Mouse (Mus musculus) layer of hippocampus, adult 18-20 months (tissue): ENCODE measurements around the gene Neurl2. TPM values are rescaled to one million over a fixed set of nuclear protein-coding genes. Genes with fewer than 3 reads are reported as not detected.
"Not testable (repeated sequence)": the region's sequence is repeated elsewhere in the genome, so short reads cannot be mapped to it uniquely, and the experiment has no call there.

Experiments
- DNase-seq, 2 experiments: peaks; one replicate each; pipeline ENCODE4 v3.0.0; 2022; ENCODE audit warnings: low spot score in 2 of 2
- total RNA-seq, 2 experiments: library from RNA; stranded (reverse); gene quantifications; 2 replicates each; pipeline ENCODE4 v1.2.3; 2021

Gene Neurl2
- total RNA-seq, 2 experiments from 2014 or later = 2.5 to 3.0 TPM

DNA sequence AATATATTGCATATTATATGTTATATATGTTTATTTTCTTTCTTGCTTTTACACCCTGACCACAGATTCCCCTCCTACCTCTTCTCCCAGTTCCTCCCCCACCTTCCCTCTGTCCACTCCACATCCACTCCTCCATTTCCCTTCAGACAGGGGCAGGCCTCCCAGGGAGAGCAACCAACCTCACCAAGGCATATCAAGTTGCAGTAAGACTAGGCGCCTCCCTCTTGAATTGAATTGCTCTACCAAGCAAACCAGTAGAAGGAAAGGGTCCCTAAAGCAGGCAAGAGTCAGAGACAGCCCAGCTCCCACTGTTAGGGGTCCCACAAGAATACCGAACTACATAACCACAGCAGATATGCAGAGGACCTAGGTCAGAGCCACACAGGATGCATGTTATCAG is 25.9 kb upstream of the Neurl2 start:
- DNase-seq = no peak

DNA sequence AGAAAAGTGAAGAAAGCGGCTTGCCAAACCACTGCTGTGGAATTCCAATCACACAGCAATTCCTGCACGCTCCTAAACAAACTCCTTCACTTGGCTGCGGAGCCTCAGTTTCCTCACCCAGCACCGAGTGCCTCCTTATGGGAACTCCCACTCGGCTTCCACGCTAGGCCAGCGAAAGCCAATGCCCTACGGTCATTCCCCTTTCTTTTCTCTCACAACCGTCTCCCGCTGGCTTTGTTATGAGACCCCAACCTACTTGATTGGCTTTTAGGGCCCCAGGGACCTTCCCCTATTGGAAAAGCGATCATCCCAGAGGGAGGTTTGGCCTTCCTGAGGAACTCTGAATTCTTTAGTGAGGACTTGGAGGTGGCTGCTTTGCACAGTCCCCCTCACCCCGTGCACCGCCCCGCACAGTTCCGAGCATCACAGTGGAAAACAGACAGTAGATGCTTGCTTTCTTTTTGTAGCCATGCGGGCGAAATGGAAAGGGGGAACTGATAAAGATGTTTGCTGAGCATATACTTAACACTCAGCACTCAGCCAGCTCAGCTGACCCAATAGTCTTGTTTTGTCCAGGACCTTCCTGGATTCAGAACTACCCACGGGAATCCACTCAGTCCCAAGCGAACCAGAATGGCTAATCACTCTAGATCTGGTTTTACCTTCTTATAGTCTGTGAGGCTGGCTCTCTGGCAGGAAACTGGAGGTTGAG is 24.7 kb upstream of the Neurl2 start:
- no peak for DNase-seq

DNA sequence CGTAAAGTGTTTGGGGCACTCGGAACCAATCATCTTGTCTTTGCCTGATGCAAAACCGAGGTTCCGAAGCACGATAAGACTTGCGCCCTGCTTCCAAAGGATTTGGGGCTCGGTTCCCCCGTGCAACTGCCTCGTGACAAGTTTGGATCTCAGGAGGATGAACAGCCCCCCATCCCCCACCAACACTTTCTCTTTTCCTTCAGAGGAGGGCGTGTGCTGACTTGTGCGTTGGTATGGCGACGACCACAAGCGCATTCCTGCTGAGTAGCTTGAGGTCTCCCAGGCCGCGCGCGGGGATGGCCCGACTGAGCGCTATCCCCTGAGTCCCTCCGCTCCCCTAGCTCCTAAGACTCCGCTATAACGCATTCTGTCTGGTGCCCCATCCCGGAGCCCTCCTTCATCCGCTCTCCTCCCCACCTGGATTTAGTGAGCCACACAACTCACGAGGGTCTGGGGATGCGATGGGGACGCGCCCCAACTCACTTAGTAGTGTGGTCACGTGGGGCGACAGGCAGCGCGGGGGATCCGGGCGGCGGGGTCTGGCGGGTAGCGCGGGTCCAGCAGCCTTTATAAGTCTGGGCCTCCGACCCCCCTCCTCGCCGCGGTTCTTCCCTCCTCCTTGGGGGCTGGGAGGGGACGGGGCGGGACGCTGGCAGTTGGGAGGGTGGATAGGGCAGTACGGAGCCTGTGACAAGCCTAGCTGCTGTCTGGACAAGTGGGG is 24.0 kb upstream of the Neurl2 start, which contains the start of gene Pltp:
Gene Pltp, minus strand, starts transcription at position 611 of the 721 bp plus-strand sequence.
- DNase-seq = no peak

DNA sequence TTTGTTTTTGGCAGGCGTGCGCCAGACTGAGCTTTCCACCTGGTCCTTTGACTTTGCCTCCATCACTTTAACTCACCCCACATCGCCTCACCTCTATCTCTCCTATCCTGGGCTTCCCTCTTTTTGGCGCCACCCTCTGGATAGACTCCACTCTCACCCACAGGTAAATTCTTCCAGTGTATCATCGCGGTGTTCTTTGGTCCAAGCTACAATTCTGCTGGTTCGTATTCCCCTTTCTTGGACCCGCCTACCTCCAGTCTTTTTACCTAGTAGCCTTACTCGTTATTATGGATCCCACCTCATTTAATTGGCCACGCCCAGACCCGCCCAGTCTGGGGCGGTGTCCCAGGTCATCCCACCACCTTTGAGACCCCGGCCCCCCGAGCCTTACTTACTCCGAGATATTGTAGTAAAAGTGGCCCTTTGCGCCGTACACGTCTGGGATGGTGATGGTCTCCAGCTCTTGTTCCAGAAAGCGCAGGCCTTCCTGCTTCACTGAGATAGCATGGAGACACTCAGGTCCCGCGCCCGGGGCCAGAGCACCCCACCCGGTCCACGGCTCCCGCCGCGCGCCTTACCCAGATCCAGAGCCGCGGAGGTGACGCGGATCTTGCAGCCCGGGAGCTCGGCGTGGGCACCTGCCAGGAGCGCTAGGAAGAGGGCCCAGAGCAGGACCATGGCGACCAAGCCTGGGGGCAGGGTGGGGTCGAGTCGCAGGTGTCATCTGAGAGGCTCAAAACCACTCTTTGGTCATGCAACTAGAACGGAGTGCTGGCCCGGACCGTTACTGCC is 23.2 kb upstream of the Neurl2 start:
- no peak for DNase-seq

DNA sequence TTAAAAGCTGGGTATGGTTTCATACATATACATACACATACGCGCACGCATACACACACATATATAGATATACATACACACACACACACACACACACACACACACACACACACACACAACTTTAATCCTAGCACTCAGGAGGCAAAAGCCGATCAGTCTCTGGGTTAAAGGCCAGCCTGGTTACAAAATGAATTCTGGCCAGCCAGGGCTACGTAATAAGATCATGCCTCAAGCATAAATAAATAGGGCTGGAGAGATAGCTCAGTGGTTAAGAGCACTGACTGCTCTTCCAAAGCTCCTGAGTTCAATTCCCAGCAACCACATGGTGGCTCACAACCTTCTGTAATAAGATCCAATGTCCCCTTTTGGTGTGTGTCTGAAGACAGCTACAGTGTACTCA is 22.3 kb upstream of the Neurl2 start:
- DNase-seq = not testable (repeated sequence)

DNA sequence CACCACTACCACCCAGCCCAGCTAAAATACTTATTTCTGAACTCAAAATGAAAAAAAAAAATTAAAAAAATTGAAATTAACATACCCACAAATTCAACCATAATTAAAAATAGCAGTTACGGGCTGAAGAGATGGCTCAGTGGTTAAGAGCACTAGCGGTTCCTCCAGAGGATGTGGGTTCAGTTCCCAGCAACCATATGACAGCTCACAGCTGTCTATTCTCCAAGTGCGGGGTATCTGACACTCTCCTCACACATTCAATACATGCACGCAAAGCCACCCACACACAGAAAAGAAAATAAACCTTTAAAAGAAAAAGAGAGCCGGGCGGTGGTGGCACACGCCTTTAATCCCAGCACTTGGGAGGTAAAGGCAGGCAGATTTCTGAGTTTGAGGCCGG is 16.8 kb upstream of the Neurl2 start:
- no peak for DNase-seq

DNA sequence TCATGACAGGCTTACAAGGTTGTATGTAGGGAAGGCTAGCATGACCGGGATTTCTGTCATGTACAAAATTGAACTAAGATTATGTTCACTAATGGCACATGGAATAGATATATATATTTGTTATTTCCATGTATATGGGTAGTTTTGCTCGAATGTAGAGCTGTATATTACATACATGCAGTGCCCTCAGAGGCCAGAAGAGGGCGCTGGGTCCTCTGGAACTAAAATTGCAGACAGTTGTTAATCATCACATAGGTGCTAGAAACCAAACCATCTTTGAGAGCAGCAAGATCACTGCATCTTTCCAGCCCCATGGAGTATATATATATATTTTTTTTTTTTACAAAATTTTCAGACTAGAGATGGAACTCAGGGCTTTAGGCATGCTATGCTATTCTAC is 12.5 kb upstream of the Neurl2 start:
- DNase-seq = no peak

DNA sequence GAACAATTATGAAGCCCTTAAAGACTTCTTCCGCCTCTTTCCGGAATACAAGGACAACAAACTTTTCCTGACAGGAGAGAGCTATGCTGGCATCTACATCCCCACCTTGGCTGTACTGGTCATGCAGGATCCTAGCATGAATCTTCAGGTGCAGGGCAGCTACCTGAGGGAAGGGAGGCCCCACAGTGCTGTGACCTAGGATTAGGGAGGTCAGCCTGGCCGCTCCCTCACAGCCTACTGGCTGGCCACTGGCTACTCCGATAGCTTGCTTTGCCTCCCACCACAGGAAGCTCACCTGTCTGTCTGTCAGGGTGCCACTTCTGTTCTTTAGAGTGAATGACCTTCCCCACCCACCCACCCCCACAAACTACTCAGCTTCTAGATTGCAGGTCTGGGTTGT is 1.9 kb upstream of the Neurl2 start:
- DNase-seq = no peak

DNA sequence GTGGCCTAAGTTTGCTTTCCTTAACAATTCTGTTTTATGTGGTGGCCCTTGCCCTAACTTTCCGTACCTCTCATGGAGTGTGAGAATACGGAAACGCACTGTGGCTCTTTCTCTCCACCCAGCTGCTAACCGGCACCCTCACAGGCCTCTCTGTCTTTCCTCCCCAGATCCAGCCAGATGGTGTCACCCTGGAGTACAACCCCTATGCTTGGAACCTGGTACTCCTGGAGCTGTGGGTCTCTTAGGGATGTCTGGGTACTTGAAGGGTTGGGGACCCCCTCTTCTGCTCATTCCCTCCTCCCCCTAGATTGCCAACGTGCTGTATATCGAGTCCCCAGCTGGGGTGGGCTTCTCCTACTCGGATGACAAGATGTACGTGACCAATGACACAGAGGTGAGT is 1.3 kb upstream of the Neurl2 start:
- DNase-seq = no peak

DNA sequence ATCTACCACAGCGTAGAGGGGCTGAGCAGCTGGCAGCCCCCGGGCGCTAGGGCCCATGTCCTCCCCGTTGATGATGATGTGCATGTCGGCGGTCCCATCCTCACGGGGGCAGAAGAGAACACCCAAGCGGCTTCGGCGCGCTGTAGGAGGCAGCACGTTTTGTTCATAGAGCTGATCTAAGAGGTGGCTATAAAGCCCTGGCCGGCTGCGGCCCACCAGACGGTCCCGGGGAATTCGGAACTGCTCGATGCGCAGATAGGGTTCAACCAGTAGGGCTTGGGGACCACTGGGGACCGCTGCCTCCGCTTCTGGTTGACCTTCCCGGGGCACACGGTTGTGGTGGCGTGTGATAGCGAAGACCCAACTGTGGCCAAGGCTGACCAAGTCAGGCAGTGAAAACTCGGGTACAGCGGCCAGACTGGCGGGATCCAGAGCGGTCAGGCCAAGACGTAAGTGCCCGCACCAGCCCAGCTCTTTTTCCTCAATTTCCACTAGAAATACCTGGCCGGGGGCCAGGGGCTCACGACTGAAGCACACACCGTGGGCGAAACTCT is 431 bp downstream of the Neurl2 start, which contains the start of gene Ctsa:
Gene Ctsa, plus strand, starts transcription at position 126 of the 554 bp plus-strand sequence.
- DNase-seq = peak; percentile 69 to 84

DNA sequence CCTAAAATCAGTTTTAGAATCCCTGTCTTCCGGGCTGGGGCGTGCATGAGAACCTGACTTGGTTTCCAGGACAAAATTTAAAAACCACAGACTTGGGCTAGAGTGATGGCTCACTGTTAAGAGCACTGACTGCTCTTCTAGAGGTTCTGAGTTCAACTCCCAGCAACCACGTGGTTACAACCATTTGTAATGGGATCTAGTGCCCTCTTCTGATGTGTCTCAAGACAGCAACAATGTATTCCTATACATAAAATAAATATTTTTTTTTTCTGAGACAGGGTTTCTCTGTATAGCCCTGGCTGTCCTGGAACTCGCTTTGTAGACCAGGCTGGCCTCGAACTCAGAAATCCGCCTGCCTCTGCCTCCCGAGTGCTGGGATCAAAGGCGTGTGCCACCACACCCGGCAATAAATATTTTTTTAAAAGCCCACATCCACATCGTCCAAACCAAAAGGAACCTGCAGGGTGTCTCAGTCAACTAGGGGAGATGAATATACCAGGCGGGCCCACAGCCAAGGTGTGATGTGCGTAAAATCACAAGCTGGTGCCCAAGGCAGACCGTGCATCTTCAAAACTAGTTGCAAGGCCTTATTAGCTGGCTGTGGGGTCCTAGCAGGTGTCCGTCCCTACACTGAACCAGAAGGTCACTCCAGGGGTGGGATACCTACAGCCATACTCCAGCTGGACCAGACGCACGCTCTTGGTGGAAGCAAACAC is 1.1 kb downstream of the Neurl2 start:
- no peak for DNase-seq

DNA sequence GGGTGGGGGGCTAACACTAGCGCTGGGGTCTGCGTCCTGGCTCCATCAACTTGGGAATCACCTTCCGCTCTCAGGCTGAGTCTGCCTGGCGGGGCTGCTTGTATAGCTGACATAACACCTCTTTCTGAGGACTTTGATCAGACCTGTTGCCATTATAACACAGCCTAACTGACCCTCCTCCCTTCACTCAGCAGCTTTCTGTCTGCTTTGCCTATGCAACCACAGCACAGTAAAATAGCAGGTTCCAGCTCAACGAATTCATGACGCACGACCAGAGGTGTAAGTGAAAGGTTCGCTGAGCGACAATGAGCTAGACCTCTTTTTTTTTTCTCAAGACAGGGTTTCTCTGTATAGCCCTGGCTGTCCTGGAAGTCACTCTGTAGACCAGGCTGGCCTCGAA is 2.2 kb downstream of the Neurl2 start:
- DNase-seq = no peak

DNA sequence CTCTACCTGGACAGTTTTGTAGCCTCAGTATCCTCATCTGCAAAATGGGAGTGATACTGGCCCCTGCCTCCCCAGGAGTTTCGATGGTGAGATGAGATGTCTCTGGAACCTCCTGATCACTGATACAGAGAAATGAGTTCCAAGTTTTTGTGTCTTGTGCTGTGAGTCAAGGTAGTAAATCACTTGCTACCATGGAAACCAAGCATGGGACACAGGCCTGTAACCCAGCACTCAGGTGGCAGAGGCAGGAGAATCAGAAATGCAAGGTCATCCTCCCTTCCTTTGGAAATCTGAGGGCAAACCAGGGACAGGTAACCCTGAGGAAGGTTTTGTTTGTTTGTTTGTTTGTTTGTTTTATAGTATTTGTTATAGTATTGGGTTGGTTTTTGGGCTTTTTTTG is 4.2 kb downstream of the Neurl2 start:
- DNase-seq = no peak

DNA sequence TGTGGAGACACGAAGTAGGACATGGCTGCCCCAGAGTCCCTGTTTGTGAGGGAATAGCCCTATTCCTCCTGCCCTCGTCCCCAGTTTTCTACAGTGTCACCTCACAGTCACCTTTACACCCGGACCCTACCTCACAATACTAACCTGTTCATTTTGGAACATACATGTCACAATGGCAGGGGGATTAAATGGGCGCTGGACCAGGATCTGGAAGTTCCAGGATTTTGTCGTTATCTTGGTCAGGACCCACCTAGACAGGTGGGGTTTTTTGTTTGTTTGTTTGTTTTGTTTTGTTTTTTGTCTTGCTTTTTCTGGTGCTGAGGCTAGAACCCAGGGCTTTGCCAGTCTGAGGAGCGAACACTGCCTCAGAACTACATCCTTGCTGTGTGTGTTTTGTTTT is 4.8 kb downstream of the Neurl2 start, which contains the start of gene Spata25:
Gene Spata25, minus strand, starts transcription at position 101 of the 400 bp plus-strand sequence.
- no peak for DNase-seq

DNA sequence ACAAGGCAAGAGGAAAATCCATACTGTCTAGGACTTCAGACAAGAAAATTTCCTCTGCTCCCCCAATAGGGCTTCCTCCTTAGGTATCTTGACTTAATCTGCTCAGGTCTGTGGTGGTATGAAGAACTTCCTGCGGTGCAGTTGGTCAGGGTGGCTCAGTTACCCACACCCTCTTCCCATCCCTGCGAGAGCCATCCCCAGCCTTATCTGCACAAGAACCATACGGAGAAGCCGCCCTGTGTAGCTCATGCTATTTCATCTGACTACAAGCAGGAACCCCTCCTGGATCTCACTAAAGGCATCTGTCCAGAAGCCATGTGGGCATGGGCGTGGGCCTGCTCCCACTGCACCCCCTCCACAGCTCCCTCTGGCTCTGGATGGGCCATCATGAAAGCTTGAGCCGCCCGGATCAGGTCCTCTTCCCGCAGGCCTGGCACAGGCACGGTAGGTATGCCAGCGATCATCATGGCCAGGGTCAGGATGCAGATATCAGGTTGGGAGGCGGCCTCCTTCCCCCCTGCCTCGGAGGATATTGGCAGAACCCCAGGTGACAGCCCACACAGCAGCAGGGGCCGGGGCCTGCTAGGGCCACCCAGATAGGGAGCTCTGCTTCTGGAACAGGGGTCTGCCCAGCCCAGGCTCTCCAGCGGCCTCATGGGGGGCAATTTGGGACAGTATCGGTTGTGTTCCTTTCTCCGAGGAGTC is 6.0 kb downstream of the Neurl2 start:
- DNase-seq = no peak

DNA sequence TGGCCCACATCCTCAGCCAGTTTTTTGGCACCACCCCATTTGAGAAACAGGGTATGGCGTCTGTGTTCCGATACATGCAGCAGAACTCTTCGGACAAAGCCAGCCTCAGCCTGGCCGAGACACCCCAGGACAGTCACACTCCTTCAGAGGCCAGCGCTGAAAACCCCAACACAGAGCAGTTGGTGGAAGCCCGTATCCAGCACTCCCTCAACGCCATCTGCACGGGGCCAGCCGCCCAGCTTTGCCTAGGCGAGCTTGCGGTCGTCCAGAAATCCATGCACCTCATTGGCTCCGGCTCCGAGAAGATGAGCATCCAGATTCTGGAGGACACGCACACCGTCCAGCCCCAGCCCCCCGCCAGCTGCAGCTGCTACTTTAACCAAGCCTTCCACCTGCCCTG is 7.7 kb downstream of the Neurl2 start:
- no peak for DNase-seq

DNA sequence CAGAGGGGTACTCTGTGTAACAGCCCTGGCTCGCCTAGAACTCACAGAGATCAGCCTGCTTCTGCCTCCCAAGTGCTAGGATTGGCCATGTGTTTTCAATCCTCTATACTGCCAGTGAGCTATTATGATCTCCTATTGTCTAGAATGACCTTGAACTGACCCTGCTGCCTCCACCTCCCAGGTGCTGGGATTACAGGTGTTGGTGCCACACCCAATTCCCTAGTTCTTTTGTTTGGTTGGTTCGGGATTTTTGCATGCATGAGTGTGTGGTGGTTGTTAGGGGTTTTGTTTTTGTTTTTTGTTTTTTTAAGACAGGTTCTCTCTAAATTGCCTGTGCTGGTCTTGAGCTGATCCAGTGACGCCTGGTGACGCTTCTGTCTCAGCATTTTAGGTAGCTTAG is 9.3 kb downstream of the Neurl2 start:
- DNase-seq = no peak

DNA sequence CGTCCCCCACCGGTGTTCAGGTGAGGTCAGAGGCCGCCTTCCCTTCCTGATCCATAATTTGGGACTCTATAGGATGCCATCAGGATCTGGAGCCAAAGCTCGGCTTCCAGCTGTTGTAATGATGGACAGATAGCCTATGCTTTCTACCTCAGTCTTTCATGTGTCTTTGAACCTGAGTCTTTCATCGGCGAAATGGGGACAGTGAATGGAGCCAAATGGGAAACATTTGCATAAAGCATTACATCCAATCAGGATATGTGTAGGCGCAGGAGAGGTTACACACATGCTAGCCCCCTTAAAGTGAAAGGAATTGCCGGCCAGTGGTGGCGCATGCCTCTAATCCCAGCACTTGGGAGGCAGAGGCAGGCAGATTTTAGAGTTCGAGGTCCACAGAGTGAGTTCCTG is 10.1 kb downstream of the Neurl2 start:
- DNase-seq = no peak

DNA sequence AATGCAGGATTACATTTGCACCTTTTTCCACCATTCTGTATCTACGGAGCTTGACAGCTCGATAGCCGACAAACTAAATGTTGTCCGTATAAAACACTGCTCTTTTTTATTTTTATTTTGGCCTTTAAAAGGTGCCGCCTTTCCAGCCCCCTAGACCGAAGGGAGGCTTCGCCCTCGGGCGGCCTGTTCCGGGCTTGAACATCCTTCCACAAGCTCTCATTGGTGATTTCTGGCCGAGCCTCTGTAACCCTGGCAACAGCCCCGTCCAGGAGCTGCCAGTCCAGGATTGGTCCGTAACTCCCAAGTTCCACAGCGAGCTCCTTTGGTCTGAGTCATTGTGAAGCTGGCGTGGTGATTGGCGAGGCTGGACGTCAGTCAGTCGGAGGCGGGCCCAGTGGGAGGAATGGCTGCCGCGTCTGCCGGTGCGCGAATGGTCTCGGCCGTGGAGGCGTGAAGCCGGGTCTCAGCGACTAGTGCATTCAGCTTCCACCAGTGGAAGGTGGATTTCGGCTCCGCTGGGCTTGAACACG is 10.6 kb downstream of the Neurl2 start, which contains the start of gene Zswim1:
Gene Zswim1, plus strand, starts transcription at position 51 of the 530 bp plus-strand sequence.
- DNase-seq = peak; percentile 99 to 100

DNA sequence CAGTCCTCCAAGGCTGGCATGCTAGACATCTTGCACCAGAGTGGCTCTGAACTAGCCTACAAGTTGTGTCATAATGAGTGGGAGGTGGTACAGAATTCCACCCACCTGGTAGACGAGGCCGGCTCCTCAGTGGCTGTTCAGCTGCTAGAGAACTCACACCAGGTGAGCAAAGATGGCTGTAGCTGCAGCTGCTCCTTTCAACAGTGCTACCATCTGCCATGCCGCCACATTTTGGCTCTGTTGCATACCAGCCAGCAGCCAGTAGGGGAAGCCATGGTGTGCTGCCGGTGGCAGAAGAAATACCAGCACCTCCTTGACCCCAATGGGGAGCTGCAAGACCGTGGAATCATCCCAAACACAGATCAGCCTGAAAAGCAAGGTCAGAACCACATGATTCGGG is 12.2 kb downstream of the Neurl2 start:
- DNase-seq = no peak
